Comparison of ENCODE assay signal across 9 mouse cellular contexts in the genomic region with DNA sequence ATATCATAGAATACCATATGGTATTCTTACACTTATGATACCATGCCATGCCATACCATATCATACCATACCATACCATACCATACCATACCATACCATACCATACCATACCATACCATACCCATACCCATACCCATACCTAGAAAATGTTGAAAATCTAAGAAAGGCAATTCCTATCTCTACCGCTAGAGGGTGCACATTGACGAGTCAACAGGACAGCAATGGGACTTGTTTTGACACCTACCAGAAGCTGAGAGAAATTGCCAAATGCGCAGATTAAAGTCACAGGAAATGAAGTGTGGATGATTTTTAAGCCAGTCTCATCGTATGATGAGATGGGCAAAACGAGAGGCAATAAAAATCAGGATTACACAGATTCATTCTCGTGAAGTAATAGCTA.
A peak's percentile ranks its signal among the peaks of the same experiment; 100 is the strongest.
DNase-seq lines count a peak whose midpoint lies in the region; ATAC-seq and TF ChIP-seq lines count a peak whose summit lies in the region.
"Had no signal": no experiment of that assay in that cellular context is flagged by ENCODE, and none has a peak within 500 bp of the region (broad histone marks: within the 10 kb centered on the region; RNA-seq: fewer than 3 reads in every experiment).

No protein-coding gene starts in this region.

- ATAC-seq in hematopoietic stem cell, adult 5-6 weeks (replicated peaks in 1 of 2; ENCODE audit: insufficient read depth in 1 of 2, low FRiP score in 2 of 2, low TSS enrichment in 1 of 2, low read depth in 1 of 2, poor library complexity in 2 of 2, severe bottlenecking in 2 of 2), result peak; percentile 65 to 72; a peak in 3 of 4 replicates
- ATAC-seq in kidney, embryonic 15.5 days (replicated peaks; ENCODE audit: low FRiP score), result no peak

- DNase-seq in cerebellum, adult 8-10 months, result peak; percentile 5
- DNase-seq in cerebellum, adult 11 months, result no peak
- DNase-seq in layer of hippocampus, adult 2 months (ENCODE audit: low spot score in 2 of 2), result peak; percentile 23 to 37
- no peak for DNase-seq in layer of hippocampus, postnatal 25 days (ENCODE audit: extremely low spot score in 1 of 2, low spot score in 1 of 2)
- DNase-seq in MEL-GATA-1-ER (ENCODE audit: extremely low read depth, low read depth), result peak; percentile 35
- DNase-seq in right cerebral cortex, adult 2 months (ENCODE audit: low spot score in 2 of 2), result no peak

- peak; percentile 78 for TF ChIP-seq CTCF in layer of hippocampus, adult 2 months (conservative IDR thresholded peaks at IDR 0.05)

- H3K4me2 ChIP-seq in kidney, embryonic 15.5 days, result no peak overlapping the region

- no peak overlapping the region for H3K27ac ChIP-seq in layer of hippocampus, adult 2 months
- H3K27ac ChIP-seq in kidney, embryonic 15.5 days, result no peak overlapping the region

- no peaks in the 10 kb centered on the region for H3K36me3 ChIP-seq in kidney, embryonic 15.5 days

- H3K9ac ChIP-seq in kidney, embryonic 15.5 days, result no peak overlapping the region

- H3K27me3 ChIP-seq in kidney, embryonic 15.5 days, result no peaks in the 10 kb centered on the region

- H3K4me3 ChIP-seq in layer of hippocampus, adult 2 months, result no peak overlapping the region
- no peak overlapping the region for H3K4me3 ChIP-seq in kidney, embryonic 15.5 days (replicated peaks)
- H3K4me3 ChIP-seq: myocyte had no signal

- no peaks in the 10 kb centered on the region for H3K9me3 ChIP-seq in kidney, embryonic 15.5 days (replicated peaks)

- WGBS in kidney, embryonic 15.5 days, result 42% methylated on average over 6 of the region's 6 CpGs

- H3K4me1 ChIP-seq in kidney, embryonic 15.5 days, result no peaks in the 10 kb centered on the region

Comparison
In these comparisons a context has a peak if more than half of its experiments do, and no peak if none do; other contexts are left out.
1. DNase-seq: peak in cerebellum, adult 8-10 months (single experiment), layer of hippocampus, adult 2 months (2 of 2) and MEL-GATA-1-ER (single experiment); none in cerebellum, adult 11 months (single experiment), layer of hippocampus, postnatal 25 days (0 of 2) and right cerebral cortex, adult 2 months (0 of 2).